Mouse (Mus musculus): ENCODE results near the gene Nhsl1. TPM values are rescaled to one million over a fixed set of nuclear protein-coding genes. Genes with fewer than 3 reads are reported as not detected.
A peak's percentile ranks its signal among the peaks of the same experiment; 100 is the strongest.

The Nhsl1 gene
- polyA plus RNA-seq, 1 experiment, result 44.6 TPM

DNA sequence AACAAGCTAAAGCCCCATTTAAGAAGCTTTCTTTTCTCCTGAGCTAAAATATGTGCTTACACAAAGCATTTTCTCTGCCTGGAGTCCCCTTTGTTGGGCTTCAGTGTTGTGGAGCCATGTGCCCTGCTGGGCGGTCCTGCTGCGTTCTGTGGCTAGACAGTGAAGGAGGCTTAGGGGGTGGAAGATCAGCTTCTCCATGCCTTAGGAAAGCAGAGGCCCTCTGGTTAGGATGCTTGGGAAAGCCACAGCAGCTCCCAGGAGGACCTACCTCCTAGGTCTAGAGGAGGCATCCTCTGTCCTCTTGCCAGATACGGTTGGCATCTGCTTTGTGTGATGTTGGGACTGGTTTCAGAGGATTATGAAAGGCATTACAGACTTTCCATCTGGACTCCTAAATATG is 56.5 kb downstream of the Nhsl1 start:
- Histone ChIP-seq H3K4me1 (ENCODE audit: control insufficient read depth, insufficient read depth, insufficient read length, low read length) (no peaks in the 10 kb centered on the region; the same call in 1 of the 2 replicates), H3K27ac (ENCODE audit: insufficient read depth, low read depth, low read length) (no peak overlapping the region), H3K27me3 (ENCODE audit: control insufficient read depth, insufficient read depth, low read length) (no peaks in the 10 kb centered on the region), H3K36me3 (ENCODE audit: control insufficient read depth, insufficient read depth, low read length) (no peaks in the 10 kb centered on the region), H3K4me3 (ENCODE audit: low read depth, low read length) (no peak overlapping the region)
- 95% methylated on average over 3 of the region's 3 CpGs for WGBS
- TF ChIP-seq POLR2A (IDR thresholded peaks at IDR 0.05; ENCODE audit: low read depth, low read length) (no peak), CTCF (IDR thresholded peaks at IDR 0.05; ENCODE audit: extremely low read depth, insufficient read length, insufficient replicate concordance, low read depth, low read length) (no peak)

DNA sequence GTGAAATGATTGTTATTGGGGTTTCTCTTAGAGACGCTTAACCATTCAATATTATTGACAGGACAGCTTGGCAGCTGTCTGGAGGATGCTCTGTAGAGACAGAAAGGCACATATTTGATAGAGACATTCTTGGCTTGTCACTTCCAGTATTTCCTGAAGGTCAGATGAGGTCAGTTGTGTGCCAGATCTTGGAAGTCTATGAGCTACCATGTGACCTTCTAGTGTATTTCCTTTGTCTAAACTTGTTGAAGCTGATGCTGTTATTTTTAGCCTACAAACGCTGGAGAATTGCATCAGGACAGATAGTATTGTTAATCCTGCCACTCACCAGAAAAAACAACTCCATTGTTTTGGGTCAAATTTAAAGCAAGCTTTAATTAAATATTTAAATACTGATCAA is 66.0 kb downstream of the Nhsl1 start:
- no peak for TF ChIP-seq POLR2A (IDR thresholded peaks at IDR 0.05; ENCODE audit: low read depth, low read length)
- no peak for TF ChIP-seq CTCF (IDR thresholded peaks at IDR 0.05; ENCODE audit: extremely low read depth, insufficient read length, insufficient replicate concordance, low read depth, low read length)
- Histone ChIP-seq H3K4me3 (ENCODE audit: low read depth, low read length) (no peak overlapping the region), H3K4me1 (ENCODE audit: control insufficient read depth, insufficient read depth, insufficient read length, low read length) (no peaks in the 10 kb centered on the region), H3K27me3 (ENCODE audit: control insufficient read depth, insufficient read depth, low read length) (no peaks in the 10 kb centered on the region), H3K27ac (ENCODE audit: insufficient read depth, low read depth, low read length) (no peak overlapping the region), H3K36me3 (ENCODE audit: control insufficient read depth, insufficient read depth, low read length) (no peaks in the 10 kb centered on the region)
- WGBS, result 70% methylated on average over 2 of the region's 2 CpGs

DNA sequence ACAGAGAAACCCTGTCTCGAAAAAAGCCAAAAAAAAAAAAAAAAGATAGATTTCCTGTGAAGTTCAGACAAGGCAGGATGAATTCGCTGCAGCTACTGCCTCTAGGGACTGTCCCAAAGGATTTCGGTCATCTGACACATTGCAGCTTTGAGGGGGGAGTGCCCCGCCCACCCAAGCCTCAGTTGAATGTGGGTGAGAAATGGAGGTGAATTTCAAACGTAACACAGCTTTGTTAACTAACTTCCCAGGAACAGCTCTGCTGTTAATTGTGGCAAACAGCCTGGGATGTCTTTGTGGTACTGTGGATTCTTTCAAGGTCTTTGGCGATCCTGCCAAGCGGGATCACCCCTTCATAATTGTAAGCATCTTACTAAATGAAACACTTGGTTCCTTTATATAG is 67.4 kb downstream of the Nhsl1 start:
- Histone ChIP-seq H3K4me1 (ENCODE audit: control insufficient read depth, insufficient read depth, insufficient read length, low read length) (no peaks in the 10 kb centered on the region), H3K36me3 (ENCODE audit: control insufficient read depth, insufficient read depth, low read length) (no peaks in the 10 kb centered on the region), H3K27ac (ENCODE audit: insufficient read depth, low read depth, low read length) (no peak overlapping the region), H3K27me3 (ENCODE audit: control insufficient read depth, insufficient read depth, low read length) (no peaks in the 10 kb centered on the region), H3K4me3 (ENCODE audit: low read depth, low read length) (no peak overlapping the region)
- 74% methylated on average over 7 of the region's 7 CpGs for WGBS
- TF ChIP-seq CTCF (IDR thresholded peaks at IDR 0.05; ENCODE audit: extremely low read depth, insufficient read length, insufficient replicate concordance, low read depth, low read length), result no peak
- no peak for TF ChIP-seq POLR2A (IDR thresholded peaks at IDR 0.05; ENCODE audit: low read depth, low read length)

DNA sequence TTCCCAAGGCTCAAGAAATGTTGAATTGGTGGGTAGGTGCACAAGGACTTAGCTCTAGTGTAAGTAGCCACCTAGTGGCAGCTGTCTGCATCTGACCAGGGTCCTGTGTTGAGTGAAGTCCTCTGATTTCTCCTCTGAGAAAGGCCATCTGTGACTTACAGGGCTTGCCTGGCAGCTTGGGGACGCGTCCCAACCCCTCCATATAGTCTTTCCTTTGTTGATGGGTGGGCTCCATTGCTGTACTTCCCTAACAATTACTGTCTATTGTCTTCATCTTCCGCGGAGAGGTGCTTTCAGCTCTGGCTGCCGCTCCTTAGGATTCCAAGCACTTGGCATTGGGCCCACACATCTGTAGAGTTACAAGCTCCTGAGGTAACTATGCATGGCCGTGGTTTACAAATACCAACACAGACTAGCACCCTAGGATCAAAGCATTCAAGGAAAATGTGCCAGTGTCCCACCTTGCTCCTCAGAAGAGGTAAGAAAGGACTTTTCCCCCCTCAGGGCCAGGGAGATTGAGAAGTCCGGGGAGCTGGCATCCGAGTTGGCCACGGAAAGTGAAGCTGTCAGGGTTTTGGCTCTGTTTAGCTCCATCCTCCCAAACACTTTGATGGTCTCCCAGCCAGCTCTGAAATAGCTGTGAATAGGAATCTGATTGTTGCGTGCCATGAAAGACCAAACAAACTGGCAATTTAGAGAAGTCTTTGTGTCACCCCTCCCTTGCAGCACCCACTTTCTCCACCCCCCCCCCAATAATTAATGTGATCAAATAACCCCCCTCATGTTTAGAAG is 70.2 kb downstream of the Nhsl1 start:
- no peak overlapping the region for H3K27ac ChIP-seq (ENCODE audit: insufficient read depth, low read depth, low read length)
- 52% methylated on average over 10 of the region's 10 CpGs for WGBS
- no peak overlapping the region for H3K4me3 ChIP-seq (ENCODE audit: low read depth, low read length)
- no peaks in the 10 kb centered on the region for H3K27me3 ChIP-seq (ENCODE audit: control insufficient read depth, insufficient read depth, low read length)
- no peaks in the 10 kb centered on the region for H3K36me3 ChIP-seq (ENCODE audit: control insufficient read depth, insufficient read depth, low read length)
- no peaks in the 10 kb centered on the region for H3K4me1 ChIP-seq (ENCODE audit: control insufficient read depth, insufficient read depth, insufficient read length, low read length)
- TF ChIP-seq CTCF (IDR thresholded peaks at IDR 0.05; ENCODE audit: extremely low read depth, insufficient read length, insufficient replicate concordance, low read depth, low read length), result peak; percentile 40; the same call in 1 of the 2 replicates
- no peak for TF ChIP-seq POLR2A (IDR thresholded peaks at IDR 0.05; ENCODE audit: low read depth, low read length)

DNA sequence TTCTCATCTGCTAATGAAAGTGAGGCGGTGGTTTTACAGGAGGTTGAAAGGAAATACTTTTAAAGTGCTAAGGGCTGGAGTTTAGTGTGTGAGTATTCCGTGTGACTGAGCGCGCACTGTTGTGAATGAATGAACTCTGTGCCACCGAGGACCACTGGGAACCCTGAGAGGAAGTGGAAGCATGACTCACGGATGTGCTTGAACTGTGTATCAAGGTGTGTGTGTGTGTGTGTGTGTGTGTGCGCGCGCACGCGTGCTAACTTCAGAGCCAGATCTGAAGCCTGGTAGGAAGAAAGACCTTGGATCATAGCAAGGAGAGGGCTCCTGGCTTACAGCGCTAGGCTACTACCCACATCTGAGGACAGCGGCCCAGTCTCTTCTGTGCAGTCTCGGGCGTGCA is 71.2 kb downstream of the Nhsl1 start:
- Histone ChIP-seq H3K27ac (ENCODE audit: insufficient read depth, low read depth, low read length) (no peak overlapping the region), H3K4me1 (ENCODE audit: control insufficient read depth, insufficient read depth, insufficient read length, low read length) (no peaks in the 10 kb centered on the region), H3K27me3 (ENCODE audit: control insufficient read depth, insufficient read depth, low read length) (no peaks in the 10 kb centered on the region), H3K4me3 (ENCODE audit: low read depth, low read length) (no peak overlapping the region), H3K36me3 (ENCODE audit: control insufficient read depth, insufficient read depth, low read length) (no peaks in the 10 kb centered on the region)
- WGBS, result 85% methylated on average over 15 of the region's 15 CpGs
- TF ChIP-seq CTCF (IDR thresholded peaks at IDR 0.05; ENCODE audit: extremely low read depth, insufficient read length, insufficient replicate concordance, low read depth, low read length) (no peak), POLR2A (IDR thresholded peaks at IDR 0.05; ENCODE audit: low read depth, low read length) (no peak)

DNA sequence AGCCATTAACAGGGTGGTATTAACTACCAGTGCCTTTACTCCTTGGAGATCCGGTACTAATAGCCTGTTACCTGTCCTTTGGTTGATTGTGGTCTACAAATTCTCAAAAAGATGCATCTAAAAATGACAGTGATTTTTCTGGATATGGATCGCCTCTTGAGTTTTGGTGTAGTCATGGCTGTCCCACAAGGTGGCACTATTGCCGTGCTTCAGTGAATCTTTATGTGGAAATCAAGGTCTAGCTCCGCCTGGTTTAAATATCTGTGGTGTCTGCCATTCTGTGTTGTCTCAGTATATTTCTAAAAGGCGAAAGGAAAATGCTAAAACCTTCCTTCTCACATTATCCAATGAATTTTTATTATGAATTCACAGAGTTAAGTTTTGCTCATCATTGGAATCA is 72.8 kb downstream of the Nhsl1 start:
- 36% methylated on average over 5 of the region's 5 CpGs for WGBS
- Histone ChIP-seq H3K27ac (ENCODE audit: insufficient read depth, low read depth, low read length) (no peak overlapping the region), H3K27me3 (ENCODE audit: control insufficient read depth, insufficient read depth, low read length) (no peaks in the 10 kb centered on the region), H3K4me1 (ENCODE audit: control insufficient read depth, insufficient read depth, insufficient read length, low read length) (no peaks in the 10 kb centered on the region), H3K4me3 (ENCODE audit: low read depth, low read length) (no peak overlapping the region), H3K36me3 (ENCODE audit: control insufficient read depth, insufficient read depth, low read length) (no peaks in the 10 kb centered on the region)
- TF ChIP-seq POLR2A (IDR thresholded peaks at IDR 0.05; ENCODE audit: low read depth, low read length) (no peak), CTCF (IDR thresholded peaks at IDR 0.05; ENCODE audit: extremely low read depth, insufficient read length, insufficient replicate concordance, low read depth, low read length) (no peak)

DNA sequence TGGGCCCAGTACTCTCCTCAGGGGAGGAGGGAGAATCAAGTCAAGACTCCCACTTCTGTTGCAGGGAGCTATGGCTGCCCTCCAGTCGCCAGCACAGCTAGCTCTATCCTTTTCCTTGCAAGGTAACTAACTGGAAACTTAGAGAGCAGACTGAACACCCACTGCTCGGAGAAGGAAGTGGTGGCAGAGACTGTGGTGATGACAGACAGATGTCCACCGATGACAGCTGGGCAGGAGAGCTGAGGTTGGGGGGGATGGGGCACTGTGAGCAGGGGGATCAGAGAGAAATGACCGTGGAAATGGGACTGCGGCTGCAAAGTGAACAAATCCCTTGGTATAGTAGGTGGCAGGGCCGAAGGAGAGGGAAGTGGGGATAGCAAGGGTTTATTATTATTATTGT is 73.5 kb downstream of the Nhsl1 start:
- TF ChIP-seq CTCF (IDR thresholded peaks at IDR 0.05; ENCODE audit: extremely low read depth, insufficient read length, insufficient replicate concordance, low read depth, low read length), result no peak
- TF ChIP-seq POLR2A (IDR thresholded peaks at IDR 0.05; ENCODE audit: low read depth, low read length), result no peak

More for the DNA sequence above, 73.5 kb downstream of the Nhsl1 start:
- Histone ChIP-seq H3K27me3 (ENCODE audit: control insufficient read depth, insufficient read depth, low read length) (no peaks in the 10 kb centered on the region), H3K27ac (ENCODE audit: insufficient read depth, low read depth, low read length) (no peak overlapping the region), H3K4me1 (ENCODE audit: control insufficient read depth, insufficient read depth, insufficient read length, low read length) (no peaks in the 10 kb centered on the region), H3K36me3 (ENCODE audit: control insufficient read depth, insufficient read depth, low read length) (no peaks in the 10 kb centered on the region), H3K4me3 (ENCODE audit: low read depth, low read length) (no peak overlapping the region)
- 89% methylated on average over 6 of the region's 6 CpGs for WGBS
